Mouse (Mus musculus): ENCODE measurements around the gene Gja3. TPM values are rescaled to one million over a fixed set of nuclear protein-coding genes. Genes with fewer than 3 reads are reported as not detected.
"Not testable (repeated sequence)": the region's sequence is repeated elsewhere in the genome, so short reads cannot be mapped to it uniquely, and the experiment has no call there.

Gja3 gene
- total RNA-seq, 2 experiments from 2014 or later: 0.18 to 0.32 TPM

- intact Hi-C loops (cut with DNase I): no loop called here
- no peak for DNase-seq (ENCODE audit: low spot score in 2 of 2)
These were observed 14.0 kb downstream of the Gja3 start for GRCm38 (mm10) chr14:57043863-57044262.

- intact Hi-C loops (cut with DNase I): no loop called here
- DNase-seq (ENCODE audit: low spot score in 2 of 2): no peak
These were observed 16.5 kb downstream of the Gja3 start for GRCm38 (mm10) chr14:57041439-57041838.

- intact Hi-C loops (cut with DNase I): no loop called here
- no peak for DNase-seq (ENCODE audit: low spot score in 2 of 2)
These were observed 22.9 kb downstream of the Gja3 start for GRCm38 (mm10) chr14:57034926-57035498.

GRCm38 (mm10) chr14:57034135-57034534, 23.8 kb downstream of the Gja3 start:
- intact Hi-C loops (cut with DNase I): no loop called here
- no peak for DNase-seq (ENCODE audit: low spot score in 2 of 2)

- no peak for DNase-seq (ENCODE audit: low spot score in 2 of 2)
- intact Hi-C loops (cut with DNase I): no loop called here
These were observed 25.1 kb downstream of the Gja3 start for GRCm38 (mm10) chr14:57032850-57033249.

- DNase-seq (ENCODE audit: low spot score in 2 of 2): no peak
- intact Hi-C loops (cut with DNase I): no loop called here
These were observed 39.5 kb downstream of the Gja3 start for GRCm38 (mm10) chr14:57018436-57018835.

- intact Hi-C loops (cut with DNase I); DNase-seq (ENCODE audit: low spot score in 2 of 2): not testable (repeated sequence)
These were observed 41.1 kb downstream of the Gja3 start for GRCm38 (mm10) chr14:57016806-57017205.

- no peak for DNase-seq (ENCODE audit: low spot score in 2 of 2)
- intact Hi-C loops (cut with DNase I): no loop called here
These were observed 69.3 kb downstream of the Gja3 start for GRCm38 (mm10) chr14:56988621-56989020.

Other genes starting within 250 kb of the Gja3 start
- 10 to 100 TPM; 29.4 to 29.6 TPM for gene Zmym5, start 246.4 kb downstream of the Gja3 start, total RNA-seq (2021)
- gene Zmym2, start 171.4 kb downstream of the Gja3 start, total RNA-seq (2021): 100 to 1,000 TPM in 1 of 2 experiments, 10 to 100 TPM in 1; 91.1 to 101 TPM
- 10 to 100 TPM; 11.5 to 11.9 TPM for gene Gjb2, start 46.6 kb upstream of the Gja3 start, total RNA-seq (2021)
- gene Gm4491, start 57.8 kb upstream of the Gja3 start, total RNA-seq (2021): under 1 TPM; 0.50 to 0.62 TPM
- gene Gjb6, start 75.5 kb upstream of the Gja3 start, total RNA-seq (2021): 100 to 1,000 TPM in 1 of 2 experiments, 10 to 100 TPM in 1; 98.3 to 106 TPM

Data from left cerebral cortex, postnatal 25 days (tissue).